Mouse (Mus musculus): Measurements from ENCODE around the gene Dkkl1. TPM values are rescaled to one million over a fixed set of nuclear protein-coding genes. Genes with fewer than 3 reads are reported as not detected.

Dkkl1 gene
- polyA plus RNA-seq, 1 experiment from 2014 or later: 1.3 TPM

DNA sequence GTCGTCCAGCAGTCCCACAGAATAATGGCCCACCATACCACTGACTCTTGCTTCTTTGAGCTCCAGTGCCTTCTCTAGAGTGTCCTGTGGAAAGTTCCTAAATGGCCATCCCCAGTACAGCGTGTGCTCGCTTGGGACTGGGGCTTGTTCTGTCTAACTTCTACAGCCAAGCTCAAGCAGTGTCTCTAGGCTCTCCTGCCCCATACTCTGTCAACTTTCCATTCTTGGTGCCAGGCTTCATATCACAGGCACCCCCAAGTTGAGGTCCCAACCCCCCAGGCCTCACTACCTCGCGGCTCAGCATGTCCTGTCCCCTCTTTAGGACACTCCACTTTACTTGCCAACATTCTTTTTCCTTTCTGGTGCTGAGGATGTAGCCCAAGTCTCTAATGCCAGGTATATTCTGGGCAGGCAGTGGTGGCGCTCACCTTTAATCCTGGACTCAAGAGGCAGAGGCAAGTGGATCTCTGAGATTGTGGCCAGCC, 51.6 kb downstream of the Dkkl1 start:
- ATAC-seq (replicated peaks; ENCODE audit: low FRiP score, low read depth): no peak
- 93% methylated on average over 6 of the region's 6 CpGs for WGBS

DNA sequence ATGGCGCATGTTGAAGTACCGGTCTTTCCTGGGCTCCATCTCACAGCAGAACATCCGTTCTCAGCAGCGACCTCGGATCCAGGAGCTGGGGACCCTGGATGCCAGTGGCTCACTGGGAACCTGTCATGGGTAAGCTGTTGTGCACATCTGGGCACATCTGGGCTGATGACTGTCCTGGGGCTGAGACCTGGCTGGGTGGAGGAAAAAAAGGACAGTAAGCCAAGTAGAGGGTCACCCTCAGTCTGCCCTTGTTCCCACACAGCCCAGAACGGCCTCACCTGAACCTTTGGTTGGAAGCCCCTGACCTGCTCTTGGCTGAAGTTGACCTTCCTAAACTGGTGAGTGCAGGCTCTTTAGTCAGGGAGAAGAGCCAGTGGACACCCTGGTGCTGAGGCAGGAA, 53.0 kb downstream of the Dkkl1 start:
- Histone ChIP-seq H3K27ac (no peak overlapping the region), H3K36me3 (ENCODE audit: insufficient read depth, low read length) (peaks cover 13% of the 10 kb centered on the region; the same call in 1 of the 2 replicates), H3K4me3 (replicated peaks; ENCODE audit: low read depth, low read length) (no peak overlapping the region), H3K9me3 (replicated peaks; ENCODE audit: low read length) (no peaks in the 10 kb centered on the region), H3K27me3 (ENCODE audit: insufficient read depth, low read length) (peaks cover 10% of the 10 kb centered on the region), H3K4me2 (ENCODE audit: low read length) (no peak overlapping the region), H3K4me1 (replicated peaks; ENCODE audit: insufficient read depth, low read length) (peaks cover 5% of the 10 kb centered on the region; the same call in 1 of the 2 replicates), H3K9ac (ENCODE audit: low read depth, low read length) (no peak overlapping the region)
- no peak for TF ChIP-seq CTCF (IDR thresholded peaks at IDR 0.05; ENCODE audit: low read depth)
- no peak for DNase-seq (ENCODE audit: low spot score)
- WGBS: 91% methylated on average over 6 of the region's 6 CpGs
- no peak for ATAC-seq (replicated peaks; ENCODE audit: low FRiP score, low read depth)

More for the DNA sequence above, 51.6 kb downstream of the Dkkl1 start:
- DNase-seq (ENCODE audit: low spot score): no peak
- Histone ChIP-seq H3K27me3 (ENCODE audit: insufficient read depth, low read length) (peaks cover 20% of the 10 kb centered on the region), H3K4me2 (ENCODE audit: low read length) (no peak overlapping the region), H3K9me3 (replicated peaks; ENCODE audit: low read length) (no peaks in the 10 kb centered on the region), H3K9ac (ENCODE audit: low read depth, low read length) (no peak overlapping the region), H3K4me3 (replicated peaks; ENCODE audit: low read depth, low read length) (no peak overlapping the region), H3K36me3 (ENCODE audit: insufficient read depth, low read length) (peaks cover 13% of the 10 kb centered on the region; the same call in 1 of the 2 replicates), H3K4me1 (replicated peaks; ENCODE audit: insufficient read depth, low read length) (peaks cover 5% of the 10 kb centered on the region; the same call in 1 of the 2 replicates), H3K27ac (no peak overlapping the region)
- no peak for TF ChIP-seq CTCF (IDR thresholded peaks at IDR 0.05; ENCODE audit: low read depth)

Small RNA genes lying within 50 kb of the gene (microRNA-seq; reads per million reads assigned to microRNA genes)
- not detected for gene Mir7055

Other genes with a start within 250 kb of the Dkkl1 start
- gene Cpt1c, start 237.3 kb downstream of the Dkkl1 start, polyA plus RNA-seq (2015; fragmentation: Nextera tagmentation; extraction: Ambion mirVana): 13.2 and 13.7 TPM in 2 replicates
- 414 and 449 TPM in 2 replicates for gene Prmt1, start 225.6 kb downstream of the Dkkl1 start, polyA plus RNA-seq (2015; fragmentation: Nextera tagmentation; extraction: Ambion mirVana)
- gene Irf3, start 214.5 kb downstream of the Dkkl1 start, polyA plus RNA-seq (2015; fragmentation: Nextera tagmentation; extraction: Ambion mirVana): 73.6 and 76.0 TPM in 2 replicates
- gene Bcl2l12, start 213.4 kb downstream of the Dkkl1 start, polyA plus RNA-seq (2015; fragmentation: Nextera tagmentation; extraction: Ambion mirVana): 42.8 and 43.4 TPM in 2 replicates
- 25.6 and 27.3 TPM in 2 replicates for gene Scaf1, start 195.8 kb downstream of the Dkkl1 start, polyA plus RNA-seq (2015; fragmentation: Nextera tagmentation; extraction: Ambion mirVana)
- gene Rras, start 194.2 kb downstream of the Dkkl1 start, polyA plus RNA-seq (2015; fragmentation: Nextera tagmentation; extraction: Ambion mirVana): 47.6 and 53.0 TPM in 2 replicates
- gene Prr12, start 159.3 kb downstream of the Dkkl1 start, polyA plus RNA-seq (2015; fragmentation: Nextera tagmentation; extraction: Ambion mirVana): 5.8 and 6.1 TPM in 2 replicates
- 65.0 and 65.3 TPM in 2 replicates for gene Nosip, start 149.7 kb downstream of the Dkkl1 start, polyA plus RNA-seq (2015; fragmentation: Nextera tagmentation; extraction: Ambion mirVana)
- gene Prrg2, start 149.5 kb downstream of the Dkkl1 start, polyA plus RNA-seq (2015; fragmentation: Nextera tagmentation; extraction: Ambion mirVana): 44.3 and 45.1 TPM in 2 replicates
- 215 and 228 TPM in 2 replicates for gene Rcn3, start 119.9 kb downstream of the Dkkl1 start, polyA plus RNA-seq (2015; fragmentation: Nextera tagmentation; extraction: Ambion mirVana)
- gene Fcgrt, start 108.3 kb downstream of the Dkkl1 start, polyA plus RNA-seq (2015; fragmentation: Nextera tagmentation; extraction: Ambion mirVana): 134 and 145 TPM in 2 replicates
- 1,486 and 1,553 TPM in 2 replicates for gene Rps11, start 87.7 kb downstream of the Dkkl1 start, polyA plus RNA-seq (2015; fragmentation: Nextera tagmentation; extraction: Ambion mirVana)
- 1,804 and 1,959 TPM in 2 replicates for gene Rpl13a, start 83.4 kb downstream of the Dkkl1 start, polyA plus RNA-seq (2015; fragmentation: Nextera tagmentation; extraction: Ambion mirVana)
- 0.83 and 1.3 TPM in 2 replicates for gene Gm45713, start 75.9 kb downstream of the Dkkl1 start, polyA plus RNA-seq (2015; fragmentation: Nextera tagmentation; extraction: Ambion mirVana)
- 2.2 and 2.4 TPM in 2 replicates for gene Flt3l, start 75.7 kb downstream of the Dkkl1 start, polyA plus RNA-seq (2015; fragmentation: Nextera tagmentation; extraction: Ambion mirVana)
- gene Pih1d1, start 57.8 kb downstream of the Dkkl1 start, polyA plus RNA-seq (2015; fragmentation: Nextera tagmentation; extraction: Ambion mirVana): 81.3 and 88.6 TPM in 2 replicates
- 55.4 and 62.7 TPM in 2 replicates for gene Aldh16a1, start 57.6 kb downstream of the Dkkl1 start, polyA plus RNA-seq (2015; fragmentation: Nextera tagmentation; extraction: Ambion mirVana)
- gene Slc17a7, start 48.2 kb downstream of the Dkkl1 start, polyA plus RNA-seq (2015; fragmentation: Nextera tagmentation; extraction: Ambion mirVana): 0.17 TPM in 2 replicates
- not detected in 2 replicates for gene Gfy, start 32.6 kb downstream of the Dkkl1 start, polyA plus RNA-seq (2015; fragmentation: Nextera tagmentation; extraction: Ambion mirVana)
- gene Pth2, start 31.2 kb downstream of the Dkkl1 start, polyA plus RNA-seq (2015; fragmentation: Nextera tagmentation; extraction: Ambion mirVana): not detected in 2 replicates
- gene Ccdc155, start 7.3 kb downstream of the Dkkl1 start, polyA plus RNA-seq (2015; fragmentation: Nextera tagmentation; extraction: Ambion mirVana): 0.36 and 0.43 TPM in 2 replicates
- 94.3 and 112 TPM in 2 replicates for gene Tead2, start 3.6 kb upstream of the Dkkl1 start, polyA plus RNA-seq (2015; fragmentation: Nextera tagmentation; extraction: Ambion mirVana)
- 2.1 and 2.6 TPM in 2 replicates for gene Cd37, start 27.0 kb upstream of the Dkkl1 start, polyA plus RNA-seq (2015; fragmentation: Nextera tagmentation; extraction: Ambion mirVana)
- 0.18 and 0.45 TPM in 2 replicates for gene Slc6a16, start 28.9 kb upstream of the Dkkl1 start, polyA plus RNA-seq (2015; fragmentation: Nextera tagmentation; extraction: Ambion mirVana)
- gene Slc6a21, start 65.4 kb upstream of the Dkkl1 start, polyA plus RNA-seq (2015; fragmentation: Nextera tagmentation; extraction: Ambion mirVana): not detected in 2 replicates
- 14.4 and 15.9 TPM in 2 replicates for gene Trpm4, start 121.6 kb upstream of the Dkkl1 start, polyA plus RNA-seq (2015; fragmentation: Nextera tagmentation; extraction: Ambion mirVana)
- 0.75 and 1.1 TPM in 2 replicates for gene Hrc, start 123.1 kb upstream of the Dkkl1 start, polyA plus RNA-seq (2015; fragmentation: Nextera tagmentation; extraction: Ambion mirVana)
- 4.3 and 5.4 TPM in 2 replicates for gene Ppfia3, start 154.9 kb upstream of the Dkkl1 start, polyA plus RNA-seq (2015; fragmentation: Nextera tagmentation; extraction: Ambion mirVana)
- gene Lin7b, start 158.4 kb upstream of the Dkkl1 start, polyA plus RNA-seq (2015; fragmentation: Nextera tagmentation; extraction: Ambion mirVana): 1.2 and 1.6 TPM in 2 replicates
- 148 and 163 TPM in 2 replicates for gene Snrnp70, start 183.6 kb upstream of the Dkkl1 start, polyA plus RNA-seq (2015; fragmentation: Nextera tagmentation; extraction: Ambion mirVana)
- 0.05 and 0.06 TPM in 2 replicates for gene Kcna7, start 193.5 kb upstream of the Dkkl1 start, polyA plus RNA-seq (2015; fragmentation: Nextera tagmentation; extraction: Ambion mirVana)
- gene Ntf5, start 201.5 kb upstream of the Dkkl1 start, polyA plus RNA-seq (2015; fragmentation: Nextera tagmentation; extraction: Ambion mirVana): 1.5 and 1.6 TPM in 2 replicates
- gene Lhb, start 208.7 kb upstream of the Dkkl1 start, polyA plus RNA-seq (2015; fragmentation: Nextera tagmentation; extraction: Ambion mirVana): not detected in 2 replicates
- 26.0 and 26.9 TPM in 2 replicates for gene Gys1, start 222.7 kb upstream of the Dkkl1 start, polyA plus RNA-seq (2015; fragmentation: Nextera tagmentation; extraction: Ambion mirVana)
- gene Ruvbl2, start 225.9 kb upstream of the Dkkl1 start, polyA plus RNA-seq (2015; fragmentation: Nextera tagmentation; extraction: Ambion mirVana): 94.6 and 98.9 TPM in 2 replicates
- 6,674 and 7,026 TPM in 2 replicates for gene Ftl1, start 247.7 kb upstream of the Dkkl1 start, polyA plus RNA-seq (2015; fragmentation: Nextera tagmentation; extraction: Ambion mirVana)